Mouse (Mus musculus) testis, adult 2 months (tissue): ENCODE results near the gene Nfatc3. TPM values are rescaled to one million over a fixed set of nuclear protein-coding genes. Genes with fewer than 3 reads are reported as not detected.

Experiments used
- H3K27ac ChIP-seq: fragments of 200-500 bp; 2 replicates; pipeline ENCODE4 v1.5.1; 2012; ENCODE audit warnings: low read depth, low read length; ENCODE audit not compliant: control insufficient read depth, insufficient read depth
- H3K27me3 ChIP-seq: fragments of 200-500 bp; 2 replicates; pipeline ENCODE4 v1.6.1; 2012; ENCODE audit warnings: mild to moderate bottlenecking, low read length, moderate library complexity; ENCODE audit not compliant: control insufficient read depth, insufficient read depth
- H3K36me3 ChIP-seq: fragments of 200-500 bp; 2 replicates; pipeline ENCODE4 v1.6.1; 2012; ENCODE audit warnings: mild to moderate bottlenecking, low read length; ENCODE audit not compliant: control insufficient read depth, insufficient read depth
- H3K4me1 ChIP-seq: fragments of 200-500 bp; 2 replicates; pipeline ENCODE4 v1.6.1; 2012; ENCODE audit warnings: low read length; ENCODE audit not compliant: control insufficient read depth, insufficient read depth
- H3K4me3 ChIP-seq: fragments of 200-500 bp; 2 replicates; pipeline ENCODE4 v1.5.1; 2012; ENCODE audit warnings: low read depth, mild to moderate bottlenecking, low read length, moderate library complexity, mixed read lengths; ENCODE audit not compliant: control insufficient read depth
- CTCF ChIP-seq: fragments of 200-500 bp; IDR thresholded peaks from 2 replicates; pipeline ENCODE4 v1.5.1; 2012; ENCODE audit warnings: low read depth, mild to moderate bottlenecking, inconsistent platforms, low read length, moderate library complexity; ENCODE audit not compliant: control insufficient read depth, insufficient read depth, insufficient replicate concordance
- POLR2A ChIP-seq: fragments of 200-500 bp; IDR thresholded peaks from 2 replicates; pipeline ENCODE4 v1.6.1; 2012; ENCODE audit warnings: low read depth, mild to moderate bottlenecking, inconsistent platforms, low read length, moderate library complexity; ENCODE audit not compliant: control insufficient read depth
- polyA plus RNA-seq: library from polyadenylated mRNA; depleted of rRNA; stranded (reverse); fragments of >200 nt; gene quantifications from 2 replicates; pipeline ENCODE4 v1.2.3, GENCODE M21; 2012; rRNA removed

The Nfatc3 gene
- polyA plus RNA-seq, 1 experiment, result 11.9 TPM

- Histone ChIP-seq H3K27ac (no peak overlapping the region), H3K4me1 (no peaks in the 10 kb centered on the region), H3K4me3 (no peak overlapping the region), H3K36me3 (no peaks in the 10 kb centered on the region), H3K27me3 (no peaks in the 10 kb centered on the region)
- TF ChIP-seq CTCF, result no peak
- no peak for TF ChIP-seq POLR2A
Observed at GRCm38 (mm10) chr8:106177594-106177993, 119.0 kb downstream of the Nfatc3 start.

GRCm38 (mm10) chr8:106178428-106178827 lies 119.8 kb downstream of the Nfatc3 start:
- TF ChIP-seq POLR2A (no peak), CTCF (no peak)
- Histone ChIP-seq H3K27ac (no peak overlapping the region), H3K4me3 (no peak overlapping the region), H3K36me3 (no peaks in the 10 kb centered on the region), H3K27me3 (no peaks in the 10 kb centered on the region), H3K4me1 (no peaks in the 10 kb centered on the region)

Other genes with a start within 250 kb of the Nfatc3 start
- gene Ranbp10, start 231.5 kb upstream of the Nfatc3 start, polyA plus RNA-seq, result 48.4 and 50.2 TPM in 2 replicates
- gene Tsnaxip1, start 231.1 kb upstream of the Nfatc3 start, polyA plus RNA-seq, result 130 and 137 TPM in 2 replicates
- 15.7 and 16.3 TPM in 2 replicates for gene Cenpt, start 205.6 kb upstream of the Nfatc3 start, polyA plus RNA-seq
- 13.1 and 14.0 TPM in 2 replicates for gene Thap11, start 203.7 kb upstream of the Nfatc3 start, polyA plus RNA-seq
- gene Nutf2, start 198.3 kb upstream of the Nfatc3 start, polyA plus RNA-seq, result 29.9 and 32.1 TPM in 2 replicates
- 85.5 and 87.8 TPM in 2 replicates for gene Edc4, start 178.0 kb upstream of the Nfatc3 start, polyA plus RNA-seq
- gene Nrn1l, start 165.3 kb upstream of the Nfatc3 start, polyA plus RNA-seq, result 3.8 and 5.0 TPM in 2 replicates
- gene Pskh1, start 158.4 kb upstream of the Nfatc3 start, polyA plus RNA-seq, result 16.7 and 19.4 TPM in 2 replicates
- 0.91 and 0.96 TPM in 2 replicates for gene Ctrl, start 125.0 kb upstream of the Nfatc3 start, polyA plus RNA-seq
- gene Psmb10, start 120.4 kb upstream of the Nfatc3 start, polyA plus RNA-seq, result 10.5 and 11.3 TPM in 2 replicates
- 0.84 and 1.6 TPM in 2 replicates for gene Lcat, start 115.5 kb upstream of the Nfatc3 start, polyA plus RNA-seq
- gene Slc12a4, start 92.7 kb upstream of the Nfatc3 start, polyA plus RNA-seq, result 5.6 and 5.9 TPM in 2 replicates
- 561 and 647 TPM in 2 replicates for gene Dpep3, start 79.4 kb upstream of the Nfatc3 start, polyA plus RNA-seq
- 11.4 and 12.8 TPM in 2 replicates for gene Dus2, start 67.5 kb upstream of the Nfatc3 start, polyA plus RNA-seq
- gene Dpep2nb, start 52.9 kb upstream of the Nfatc3 start, polyA plus RNA-seq, result 3.0 and 4.1 TPM in 2 replicates
- 4.4 and 4.9 TPM in 2 replicates for gene Ddx28, start 47.0 kb upstream of the Nfatc3 start, polyA plus RNA-seq
- gene Esrp2, start 78.1 kb downstream of the Nfatc3 start, polyA plus RNA-seq, result 0.84 and 1.8 TPM in 2 replicates
- gene Pla2g15, start 91.6 kb downstream of the Nfatc3 start, polyA plus RNA-seq, result 1.9 and 2.6 TPM in 2 replicates
- 54.1 and 69.5 TPM in 2 replicates for gene Slc7a6, start 110.0 kb downstream of the Nfatc3 start, polyA plus RNA-seq
- 10.6 and 11.7 TPM in 2 replicates for gene Slc7a6os, start 152.1 kb downstream of the Nfatc3 start, polyA plus RNA-seq
- 78.8 and 86.9 TPM in 2 replicates for gene Prmt7, start 152.1 kb downstream of the Nfatc3 start, polyA plus RNA-seq